Mouse (Mus musculus): ENCODE measurements around the gene Aqr. TPM values are rescaled to one million over a fixed set of nuclear protein-coding genes. Genes with fewer than 3 reads are reported as not detected.

The Aqr gene
- polyA plus RNA-seq, 1 experiment = 17.7 TPM

DNA sequence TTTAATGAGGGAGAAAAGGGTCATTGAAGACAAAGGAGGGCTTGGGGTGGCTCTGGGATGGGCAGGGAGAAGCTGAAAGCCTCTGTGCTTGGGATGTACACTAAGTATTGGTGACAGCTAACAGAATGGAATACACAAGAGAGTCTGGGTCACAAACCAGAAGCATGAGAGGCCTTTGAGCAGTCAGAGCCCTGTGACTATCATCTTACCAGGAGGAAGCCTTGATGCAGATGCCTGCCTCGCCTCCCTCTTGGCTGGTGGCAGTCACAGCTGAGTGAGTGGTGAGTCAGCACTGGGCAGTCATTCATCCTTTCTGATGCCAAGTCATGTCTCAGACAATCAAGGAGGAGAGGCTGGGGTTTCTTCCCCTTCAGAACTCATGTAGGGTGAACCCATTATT is 99.6 kb downstream of the Aqr start:
- Histone ChIP-seq H3K36me3 (ENCODE audit: control insufficient read depth, insufficient read depth, low read length) (no peaks in the 10 kb centered on the region), H3K4me3 (ENCODE audit: insufficient read depth, low read depth, low read length) (no peak overlapping the region), H3K27me3 (replicated peaks; ENCODE audit: control insufficient read depth, insufficient read depth, low read length) (no peaks in the 10 kb centered on the region), H3K4me1 (ENCODE audit: control insufficient read depth, insufficient read depth, low read length) (no peaks in the 10 kb centered on the region), H3K27ac (ENCODE audit: insufficient read depth, low read depth, low read length) (no peak overlapping the region)
- 15% methylated on average over 1 of the region's 1 CpGs for WGBS
- TF ChIP-seq POLR2A (IDR thresholded peaks at IDR 0.05; ENCODE audit: low read depth, low read length) (no peak), CTCF (conservative IDR thresholded peaks at IDR 0.05; ENCODE audit: insufficient read depth, insufficient read length, low read depth, low read length) (no peak)
- peak; percentile 19 for DNase-seq

DNA sequence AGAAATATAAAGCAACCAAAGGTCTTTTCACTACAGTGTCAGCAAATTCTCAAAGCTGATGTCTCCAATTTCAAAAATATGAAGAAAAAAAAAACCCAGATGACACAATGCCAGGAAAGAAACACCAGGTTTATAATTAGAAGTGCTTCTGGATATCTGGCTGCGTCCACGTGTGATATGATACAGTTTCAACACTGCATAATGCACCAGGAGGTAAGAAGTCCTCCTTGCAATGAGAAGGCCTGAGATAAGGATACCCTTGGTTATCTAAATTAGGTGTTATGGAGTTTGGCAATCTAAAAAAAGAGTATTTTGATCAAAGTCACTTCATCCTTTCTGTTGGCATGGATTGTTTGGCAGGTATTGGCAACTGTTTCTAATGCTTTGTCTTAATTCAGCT is 114.9 kb downstream of the Aqr start:
- 84% methylated on average over 2 of the region's 2 CpGs for WGBS
- no peak for DNase-seq

DNA sequence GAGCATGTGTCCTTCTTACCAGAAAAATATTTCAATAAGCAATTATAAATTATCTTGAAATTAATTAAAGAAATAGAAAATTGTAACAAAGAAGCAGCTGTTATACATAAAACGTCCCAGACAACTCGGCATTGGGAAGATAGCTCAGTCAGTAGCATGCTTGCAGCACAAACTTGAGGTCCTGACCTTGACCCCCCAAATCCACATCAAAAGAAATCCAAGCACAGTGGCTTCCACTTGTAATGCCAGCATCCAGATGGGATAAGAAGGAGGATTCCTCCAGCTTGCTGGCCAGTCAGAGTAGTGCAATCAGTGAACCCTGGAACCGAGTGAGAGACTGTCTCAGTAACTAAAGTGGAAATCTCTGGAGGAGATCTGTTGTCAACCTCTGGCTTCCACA is 120.6 kb downstream of the Aqr start:
- H3K27me3 ChIP-seq (replicated peaks; ENCODE audit: control insufficient read depth, insufficient read depth, low read length) = no peaks in the 10 kb centered on the region
- no peak overlapping the region for H3K4me3 ChIP-seq (ENCODE audit: insufficient read depth, low read depth, low read length)
- no peak overlapping the region for H3K27ac ChIP-seq (ENCODE audit: insufficient read depth, low read depth, low read length)
- H3K36me3 ChIP-seq (ENCODE audit: control insufficient read depth, insufficient read depth, low read length) = no peaks in the 10 kb centered on the region
- WGBS = 67% methylated on average over 3 of the region's 3 CpGs
- TF ChIP-seq POLR2A (IDR thresholded peaks at IDR 0.05; ENCODE audit: low read depth, low read length) (no peak), CTCF (conservative IDR thresholded peaks at IDR 0.05; ENCODE audit: insufficient read depth, insufficient read length, low read depth, low read length) (no peak)
- DNase-seq = no peak
- no peaks in the 10 kb centered on the region for H3K4me1 ChIP-seq (ENCODE audit: control insufficient read depth, insufficient read depth, low read length)

More for the DNA sequence above, 114.9 kb downstream of the Aqr start:
- Histone ChIP-seq H3K4me1 (ENCODE audit: control insufficient read depth, insufficient read depth, low read length) (no peaks in the 10 kb centered on the region), H3K4me3 (ENCODE audit: insufficient read depth, low read depth, low read length) (no peak overlapping the region), H3K27ac (ENCODE audit: insufficient read depth, low read depth, low read length) (no peak overlapping the region), H3K36me3 (ENCODE audit: control insufficient read depth, insufficient read depth, low read length) (no peaks in the 10 kb centered on the region), H3K27me3 (replicated peaks; ENCODE audit: control insufficient read depth, insufficient read depth, low read length) (no peaks in the 10 kb centered on the region)
- TF ChIP-seq CTCF (conservative IDR thresholded peaks at IDR 0.05; ENCODE audit: insufficient read depth, insufficient read length, low read depth, low read length) (no peak), POLR2A (IDR thresholded peaks at IDR 0.05; ENCODE audit: low read depth, low read length) (no peak)

DNA sequence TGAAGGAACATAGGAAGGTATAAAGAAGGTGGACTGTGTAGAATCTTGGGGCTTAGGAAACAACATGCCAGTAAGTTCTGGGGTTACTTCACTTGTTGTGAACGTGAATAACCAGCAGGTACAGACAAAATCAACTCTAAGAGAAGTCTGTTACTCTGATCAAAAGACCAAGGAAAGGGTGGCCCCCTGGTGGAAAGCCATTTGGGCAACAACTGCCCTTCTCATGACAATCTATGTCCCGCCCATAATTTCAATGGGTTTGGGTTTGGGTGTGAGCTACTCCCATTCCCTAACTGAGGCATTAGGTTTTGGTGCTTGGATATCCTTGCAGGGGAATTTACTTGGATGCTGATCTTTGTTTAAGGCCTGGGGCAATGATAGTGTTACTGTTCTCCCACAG is 122.8 kb downstream of the Aqr start:
- H3K27ac ChIP-seq (ENCODE audit: insufficient read depth, low read depth, low read length) = no peak overlapping the region
- DNase-seq = no peak
- WGBS = 74% methylated on average over 2 of the region's 2 CpGs
- no peaks in the 10 kb centered on the region for H3K36me3 ChIP-seq (ENCODE audit: control insufficient read depth, insufficient read depth, low read length)
- no peak overlapping the region for H3K4me3 ChIP-seq (ENCODE audit: insufficient read depth, low read depth, low read length)
- TF ChIP-seq POLR2A (IDR thresholded peaks at IDR 0.05; ENCODE audit: low read depth, low read length) (no peak), CTCF (conservative IDR thresholded peaks at IDR 0.05; ENCODE audit: insufficient read depth, insufficient read length, low read depth, low read length) (no peak)
- H3K27me3 ChIP-seq (replicated peaks; ENCODE audit: control insufficient read depth, insufficient read depth, low read length) = no peaks in the 10 kb centered on the region
- no peaks in the 10 kb centered on the region for H3K4me1 ChIP-seq (ENCODE audit: control insufficient read depth, insufficient read depth, low read length)

DNA sequence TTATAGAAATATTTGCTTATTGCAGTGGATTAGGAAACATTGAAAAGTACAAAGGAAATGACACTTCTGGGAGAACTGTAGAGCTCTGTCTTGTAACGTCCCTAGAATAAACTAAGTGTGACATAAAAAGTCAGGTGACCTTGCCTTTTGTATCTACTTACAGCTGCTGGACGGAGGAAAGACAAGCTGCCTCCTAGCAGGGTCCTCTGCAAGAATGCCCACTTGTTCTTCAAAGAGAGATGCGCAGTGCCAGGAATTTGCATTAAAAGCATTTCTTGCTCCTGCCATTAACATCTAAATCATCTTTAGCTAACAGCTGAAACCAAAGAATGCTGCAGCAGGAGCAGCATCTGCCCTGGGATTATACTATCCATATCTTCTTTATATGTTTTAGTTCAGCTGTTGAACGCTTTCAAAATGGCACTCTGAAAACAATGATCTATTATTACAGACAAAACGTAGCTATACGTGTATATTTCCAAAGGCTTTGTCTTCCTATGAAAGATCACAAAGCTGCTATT is 126.7 kb downstream of the Aqr start:
- no peaks in the 10 kb centered on the region for H3K27me3 ChIP-seq (replicated peaks; ENCODE audit: control insufficient read depth, insufficient read depth, low read length)
- 55% methylated on average over 6 of the region's 6 CpGs for WGBS
- H3K27ac ChIP-seq (ENCODE audit: insufficient read depth, low read depth, low read length) = no peak overlapping the region
- H3K4me1 ChIP-seq (ENCODE audit: control insufficient read depth, insufficient read depth, low read length) = no peaks in the 10 kb centered on the region
- TF ChIP-seq POLR2A (IDR thresholded peaks at IDR 0.05; ENCODE audit: low read depth, low read length) = no peak
- no peak for TF ChIP-seq CTCF (conservative IDR thresholded peaks at IDR 0.05; ENCODE audit: insufficient read depth, insufficient read length, low read depth, low read length)
- H3K4me3 ChIP-seq (ENCODE audit: insufficient read depth, low read depth, low read length) = no peak overlapping the region
- no peak for DNase-seq
- H3K36me3 ChIP-seq (ENCODE audit: control insufficient read depth, insufficient read depth, low read length) = no peaks in the 10 kb centered on the region

DNA sequence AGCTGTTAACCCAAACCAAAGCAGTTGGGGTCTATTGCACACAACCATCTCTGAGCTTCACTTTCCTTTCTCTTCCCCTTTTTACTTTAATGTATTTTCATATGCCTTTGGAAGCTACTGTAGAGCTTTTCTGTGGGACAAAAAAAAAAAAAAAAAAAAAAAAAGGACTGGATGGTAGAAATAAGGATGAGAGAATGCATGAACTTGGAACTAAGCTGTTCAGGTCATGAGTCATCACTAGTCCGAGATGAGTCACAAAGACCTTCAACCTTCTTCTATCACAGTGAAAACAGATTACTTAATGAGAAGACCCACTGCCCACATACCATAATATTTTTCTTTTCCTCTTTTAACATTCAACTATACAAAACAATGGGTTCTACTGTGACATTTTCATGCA is 127.2 kb downstream of the Aqr start:
- no peak for DNase-seq
- Histone ChIP-seq H3K4me1 (ENCODE audit: control insufficient read depth, insufficient read depth, low read length) (no peaks in the 10 kb centered on the region), H3K27me3 (replicated peaks; ENCODE audit: control insufficient read depth, insufficient read depth, low read length) (no peaks in the 10 kb centered on the region), H3K4me3 (ENCODE audit: insufficient read depth, low read depth, low read length) (no peak overlapping the region), H3K27ac (ENCODE audit: insufficient read depth, low read depth, low read length) (no peak overlapping the region), H3K36me3 (ENCODE audit: control insufficient read depth, insufficient read depth, low read length) (no peaks in the 10 kb centered on the region)
- WGBS = 58% methylated on average over 1 of the region's 1 CpGs
- TF ChIP-seq CTCF (conservative IDR thresholded peaks at IDR 0.05; ENCODE audit: insufficient read depth, insufficient read length, low read depth, low read length) = no peak
- TF ChIP-seq POLR2A (IDR thresholded peaks at IDR 0.05; ENCODE audit: low read depth, low read length) = no peak

DNA sequence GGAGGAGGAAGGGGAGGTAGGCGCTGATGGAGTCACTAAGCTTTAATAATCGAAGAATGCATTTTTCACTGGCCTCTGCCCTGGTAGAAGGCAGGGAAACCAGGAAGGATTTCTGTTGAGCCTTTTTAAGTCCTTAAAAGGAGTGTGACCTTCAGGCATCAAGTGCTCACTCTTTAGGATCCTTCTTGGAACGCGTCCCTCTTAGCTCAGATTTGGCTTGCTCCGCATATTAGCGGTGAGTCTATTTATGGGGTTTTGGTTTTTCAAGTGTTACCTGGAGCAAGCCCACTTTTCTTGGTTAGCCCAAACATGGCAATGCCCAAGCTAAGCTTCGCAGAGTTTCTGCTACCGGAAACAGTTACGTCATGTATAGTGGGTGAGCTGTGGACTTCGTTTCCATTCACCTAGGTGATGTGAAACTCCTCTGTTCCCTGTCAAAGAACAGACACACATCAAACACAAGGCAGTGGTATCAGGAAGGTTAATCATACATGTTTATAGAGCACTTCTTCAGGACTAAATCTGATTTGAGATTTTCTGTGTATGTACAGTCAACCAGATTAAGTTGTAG is 128.5 kb downstream of the Aqr start:
- Histone ChIP-seq H3K4me3 (ENCODE audit: insufficient read depth, low read depth, low read length) (no peak overlapping the region), H3K36me3 (ENCODE audit: control insufficient read depth, insufficient read depth, low read length) (no peaks in the 10 kb centered on the region), H3K4me1 (ENCODE audit: control insufficient read depth, insufficient read depth, low read length) (no peaks in the 10 kb centered on the region), H3K27ac (ENCODE audit: insufficient read depth, low read depth, low read length) (no peak overlapping the region), H3K27me3 (replicated peaks; ENCODE audit: control insufficient read depth, insufficient read depth, low read length) (no peaks in the 10 kb centered on the region)
- WGBS = 84% methylated on average over 10 of the region's 10 CpGs
- no peak for TF ChIP-seq CTCF (conservative IDR thresholded peaks at IDR 0.05; ENCODE audit: insufficient read depth, insufficient read length, low read depth, low read length)
- TF ChIP-seq POLR2A (IDR thresholded peaks at IDR 0.05; ENCODE audit: low read depth, low read length) = no peak
- peak; percentile 12 for DNase-seq

Data from kidney, adult 2 months (tissue).